Mouse (Mus musculus): ENCODE measurements around the gene Tbx4. TPM values are rescaled to one million over a fixed set of nuclear protein-coding genes. Genes with fewer than 3 reads are reported as not detected.

Tbx4 gene
- polyA plus RNA-seq, 1 experiment, result 0.02 TPM

DNA sequence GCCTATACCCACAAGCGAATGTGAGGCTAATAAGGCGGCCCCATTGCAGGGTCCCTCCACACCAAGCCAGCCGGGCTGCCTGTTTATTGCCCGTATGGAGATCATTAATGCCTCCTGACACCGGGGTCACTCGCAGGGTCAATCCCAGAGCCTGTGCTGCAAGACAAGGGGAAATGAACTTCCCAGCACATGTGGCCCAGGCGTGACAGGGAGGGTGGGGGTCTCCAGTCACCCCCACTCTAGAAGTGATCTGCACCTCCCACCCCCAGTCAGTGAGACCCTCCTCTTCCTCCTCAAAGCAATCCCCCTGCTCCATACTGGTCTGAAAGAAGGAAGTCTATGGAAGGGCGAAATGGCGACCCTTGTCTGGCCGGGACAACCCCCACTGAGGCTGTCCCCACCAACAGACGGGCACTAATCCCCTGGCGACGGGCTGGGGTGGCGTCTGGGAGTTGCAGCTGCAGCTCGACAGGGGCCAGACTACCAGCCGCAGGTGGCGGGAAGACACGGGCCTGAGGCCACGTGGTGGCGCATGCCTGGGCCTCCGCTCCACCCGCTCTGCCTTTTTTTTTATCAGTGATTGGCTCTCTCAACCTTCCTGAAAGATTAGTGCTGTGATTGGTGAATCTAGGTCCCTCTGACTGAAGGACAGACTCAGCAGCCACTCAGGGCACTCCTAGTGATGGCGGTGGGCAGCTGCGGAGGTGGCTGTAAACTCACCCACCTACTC lies 10.0 kb upstream of the Tbx4 start:
- Histone ChIP-seq H3K36me3 (ENCODE audit: control insufficient read depth, insufficient read depth) (no peaks in the 10 kb centered on the region), H3K4me3 (ENCODE audit: insufficient read depth, poor library complexity, severe bottlenecking) (no peak overlapping the region), H3K27me3 (ENCODE audit: control insufficient read depth, insufficient read depth, insufficient read length) (peaks cover 25% of the 10 kb centered on the region), H3ac (ENCODE audit: control insufficient read depth, insufficient read length, low read depth) (no peak overlapping the region), H3K79me2 (ENCODE audit: control insufficient read depth, insufficient read depth) (no peaks in the 10 kb centered on the region), H3K79me3 (ENCODE audit: low read depth) (no peaks in the 10 kb centered on the region)
- TF ChIP-seq CTCF (IDR thresholded peaks at IDR 0.05; ENCODE audit: control insufficient read depth, insufficient read depth, insufficient read length), result no peak
- TF ChIP-seq MYOD1 (IDR thresholded peaks at IDR 0.05; ENCODE audit: control insufficient read depth, insufficient read length, low read depth), result no peak
- no peak for TF ChIP-seq CEBPB (IDR thresholded peaks at IDR 0.05; ENCODE audit: low read depth)

DNA sequence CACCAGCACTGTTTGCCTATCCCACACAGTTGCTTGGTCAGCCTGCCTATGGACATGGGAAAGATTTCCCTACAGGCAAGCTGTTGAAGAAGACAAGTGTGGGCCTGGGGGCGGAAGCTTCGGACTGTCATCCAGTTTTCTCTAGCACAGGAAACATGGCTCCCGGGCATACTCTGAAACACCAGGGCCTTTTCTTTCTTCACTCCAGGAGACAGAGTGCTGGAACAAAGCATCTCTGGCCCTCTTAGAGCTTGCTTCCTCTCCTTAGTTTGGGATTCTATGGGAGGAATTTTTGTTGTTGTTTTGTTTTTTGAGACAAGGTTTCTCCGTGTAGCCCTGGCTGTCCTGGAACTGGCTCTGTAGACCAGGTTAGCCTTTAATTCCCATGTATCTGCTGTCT lies 1.7 kb upstream of the Tbx4 start:
- H3K79me3 ChIP-seq (ENCODE audit: low read depth), result no peaks in the 10 kb centered on the region
- no peak overlapping the region for H3K4me3 ChIP-seq (ENCODE audit: insufficient read depth, poor library complexity, severe bottlenecking)
- peaks cover 47% of the 10 kb centered on the region for H3K27me3 ChIP-seq (ENCODE audit: control insufficient read depth, insufficient read depth, insufficient read length)
- no peaks in the 10 kb centered on the region for H3K79me2 ChIP-seq (ENCODE audit: control insufficient read depth, insufficient read depth)
- no peak overlapping the region for H3ac ChIP-seq (ENCODE audit: control insufficient read depth, insufficient read length, low read depth)
- no peaks in the 10 kb centered on the region for H3K36me3 ChIP-seq (ENCODE audit: control insufficient read depth, insufficient read depth)
- TF ChIP-seq CEBPB (IDR thresholded peaks at IDR 0.05; ENCODE audit: low read depth) (no peak), MAX (IDR thresholded peaks at IDR 0.05) (no peak), MYOD1 (IDR thresholded peaks at IDR 0.05; ENCODE audit: control insufficient read depth, insufficient read length, low read depth) (no peak), FOSL1 (IDR thresholded peaks at IDR 0.05; ENCODE audit: insufficient read depth, low read length, poor library complexity, severe bottlenecking) (no peak), MYOG (IDR thresholded peaks at IDR 0.05; ENCODE audit: control insufficient read depth, extremely low read depth, insufficient read length) (no peak), CTCF (IDR thresholded peaks at IDR 0.05; ENCODE audit: control insufficient read depth, insufficient read depth, insufficient read length) (no peak)

DNA sequence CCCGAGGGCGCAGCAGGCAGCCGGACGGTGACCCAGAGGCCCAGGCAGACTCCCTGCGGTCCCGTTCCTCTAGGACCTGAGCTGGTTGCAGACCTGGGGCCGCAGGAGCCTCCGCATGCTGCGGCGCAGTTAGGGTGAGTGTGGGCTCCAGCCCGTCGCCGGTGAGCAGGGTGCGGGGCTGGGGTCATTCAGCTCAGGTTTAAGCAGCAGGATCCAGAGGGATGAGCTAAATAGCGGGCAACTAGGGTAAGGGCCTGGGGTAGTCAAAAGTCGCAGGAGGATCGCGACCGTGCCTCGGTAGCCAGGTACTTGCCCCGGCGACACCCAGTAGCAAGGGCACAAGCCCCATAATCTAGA lies 185 bp downstream of the Tbx4 start:
- Histone ChIP-seq H3K27me3 (ENCODE audit: control insufficient read depth, insufficient read depth, insufficient read length) (peaks cover 49% of the 10 kb centered on the region), H3K4me3 (ENCODE audit: insufficient read depth, poor library complexity, severe bottlenecking) (no peak overlapping the region)

DNA sequence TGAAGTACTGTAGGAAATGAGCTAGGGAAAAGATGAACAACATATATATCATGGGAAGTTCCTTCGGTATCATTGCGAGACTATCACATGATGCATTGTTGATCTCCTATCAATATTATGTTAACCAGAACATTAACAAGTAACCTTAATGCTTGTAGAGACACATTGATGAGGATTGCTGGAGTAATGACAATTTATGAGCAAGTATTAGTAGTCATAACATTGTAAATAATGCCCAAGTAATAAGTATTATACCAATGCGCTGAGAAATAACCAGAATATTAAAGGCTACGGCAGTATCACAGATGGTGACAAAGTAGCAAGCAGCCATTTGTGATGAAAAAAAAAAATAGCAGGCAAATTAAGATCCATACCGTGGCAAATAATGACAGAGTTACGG lies 1.1 kb downstream of the Tbx4 start:
- TF ChIP-seq MYOD1 (IDR thresholded peaks at IDR 0.05; ENCODE audit: control insufficient read depth, insufficient read length, low read depth) (no peak), CEBPB (IDR thresholded peaks at IDR 0.05; ENCODE audit: low read depth) (no peak), MYOG (IDR thresholded peaks at IDR 0.05; ENCODE audit: control insufficient read depth, extremely low read depth, insufficient read length) (no peak), FOSL1 (IDR thresholded peaks at IDR 0.05; ENCODE audit: insufficient read depth, low read length, poor library complexity, severe bottlenecking) (no peak), MAX (IDR thresholded peaks at IDR 0.05) (no peak), USF1 (IDR thresholded peaks at IDR 0.05; ENCODE audit: low read depth) (no peak), CTCF (IDR thresholded peaks at IDR 0.05; ENCODE audit: control insufficient read depth, insufficient read depth, insufficient read length) (no peak)
- Histone ChIP-seq H3ac (ENCODE audit: control insufficient read depth, insufficient read length, low read depth) (no peak overlapping the region), H3K79me3 (ENCODE audit: low read depth) (no peaks in the 10 kb centered on the region), H3K79me2 (ENCODE audit: control insufficient read depth, insufficient read depth) (no peaks in the 10 kb centered on the region), H3K4me3 (ENCODE audit: insufficient read depth, poor library complexity, severe bottlenecking) (no peak overlapping the region), H3K27me3 (ENCODE audit: control insufficient read depth, insufficient read depth, insufficient read length) (peaks cover 56% of the 10 kb centered on the region), H3K36me3 (ENCODE audit: control insufficient read depth, insufficient read depth) (no peaks in the 10 kb centered on the region)

More for the DNA sequence above, 185 bp downstream of the Tbx4 start:
- Histone ChIP-seq H3K79me2 (ENCODE audit: control insufficient read depth, insufficient read depth) (no peaks in the 10 kb centered on the region), H3K36me3 (ENCODE audit: control insufficient read depth, insufficient read depth) (no peaks in the 10 kb centered on the region), H3K79me3 (ENCODE audit: low read depth) (no peaks in the 10 kb centered on the region), H3ac (ENCODE audit: control insufficient read depth, insufficient read length, low read depth) (no peak overlapping the region)
- TF ChIP-seq MYOG (IDR thresholded peaks at IDR 0.05; ENCODE audit: control insufficient read depth, extremely low read depth, insufficient read length), result no peak
- TF ChIP-seq CEBPB (IDR thresholded peaks at IDR 0.05; ENCODE audit: low read depth), result no peak
- TF ChIP-seq CTCF (IDR thresholded peaks at IDR 0.05; ENCODE audit: control insufficient read depth, insufficient read depth, insufficient read length), result no peak
- TF ChIP-seq USF1 (IDR thresholded peaks at IDR 0.05; ENCODE audit: low read depth), result no peak
- no peak for TF ChIP-seq MYOD1 (IDR thresholded peaks at IDR 0.05; ENCODE audit: control insufficient read depth, insufficient read length, low read depth)
- TF ChIP-seq MAX (IDR thresholded peaks at IDR 0.05), result no peak
- TF ChIP-seq FOSL1 (IDR thresholded peaks at IDR 0.05; ENCODE audit: insufficient read depth, low read length, poor library complexity, severe bottlenecking), result no peak

DNA sequence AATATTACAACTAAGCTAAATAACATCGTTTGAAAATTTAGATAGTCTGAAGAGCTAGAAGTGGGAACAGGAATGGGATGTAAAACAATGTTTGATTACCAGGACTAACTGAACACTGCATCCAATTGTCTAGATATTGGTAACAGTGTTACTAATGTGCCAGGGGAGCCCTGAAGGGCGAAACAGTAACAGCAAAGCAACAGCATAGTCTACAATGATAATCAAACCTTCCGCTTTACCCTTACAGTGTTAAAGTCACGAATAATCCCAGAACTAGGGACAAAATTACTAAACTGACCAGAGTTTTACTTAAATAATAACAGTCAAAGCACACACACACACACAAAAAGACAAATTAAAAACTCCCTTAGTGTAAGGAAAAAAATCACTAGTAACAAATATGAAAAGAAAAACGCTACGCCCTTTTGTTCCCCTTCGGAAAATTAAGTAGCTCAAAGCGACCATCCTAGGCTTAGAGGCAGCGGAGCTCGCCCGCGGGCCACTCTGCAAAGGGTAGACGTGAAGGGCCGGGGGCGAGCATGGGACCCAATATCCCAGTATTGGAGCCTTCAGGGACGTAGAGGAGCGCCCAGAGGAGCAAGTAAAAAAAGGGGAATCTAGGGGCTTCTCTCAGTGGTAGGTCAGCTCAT lies 1.7 kb downstream of the Tbx4 start:
- no peaks in the 10 kb centered on the region for H3K36me3 ChIP-seq (ENCODE audit: control insufficient read depth, insufficient read depth)
- no peak overlapping the region for H3ac ChIP-seq (ENCODE audit: control insufficient read depth, insufficient read length, low read depth)
- no peaks in the 10 kb centered on the region for H3K79me3 ChIP-seq (ENCODE audit: low read depth)
- H3K79me2 ChIP-seq (ENCODE audit: control insufficient read depth, insufficient read depth), result no peaks in the 10 kb centered on the region
- TF ChIP-seq CEBPB (IDR thresholded peaks at IDR 0.05; ENCODE audit: low read depth), result no peak
- no peak for TF ChIP-seq USF1 (IDR thresholded peaks at IDR 0.05; ENCODE audit: low read depth)
- no peak for TF ChIP-seq FOSL1 (IDR thresholded peaks at IDR 0.05; ENCODE audit: insufficient read depth, low read length, poor library complexity, severe bottlenecking)
- no peak for TF ChIP-seq MAX (IDR thresholded peaks at IDR 0.05)
- H3K4me3 ChIP-seq (ENCODE audit: insufficient read depth, poor library complexity, severe bottlenecking), result no peak overlapping the region
- peaks cover 58% of the 10 kb centered on the region for H3K27me3 ChIP-seq (ENCODE audit: control insufficient read depth, insufficient read depth, insufficient read length)

Measured in C2C12 (cell line).